ENCODE assay signal across 9 mouse cellular contexts in genomic region chr13:51946171-51946570, GRCm38 (mm10).
DNase-seq lines count a peak whose midpoint lies in the region; ATAC-seq and TF ChIP-seq lines count a peak whose summit lies in the region.
"Had no signal": no experiment of that assay in that cellular context is flagged by ENCODE, and none has a peak within 500 bp of the region (broad histone marks: within the 10 kb centered on the region; RNA-seq: fewer than 3 reads in every experiment).

No protein-coding gene starts in this region.

- no peak for ATAC-seq in hindbrain, embryonic 11.5 days (ENCODE audit: low FRiP score)
- ATAC-seq in lung, embryonic 14.5 days (ENCODE audit: insufficient read depth), result peak; percentile 81

- H3K9me3 ChIP-seq in hindbrain, embryonic 10.5 days, result no peaks in the 10 kb centered on the region
- H3K9me3 ChIP-seq in hindbrain, embryonic 11.5 days (ENCODE audit: control insufficient read depth, low read length), result no peaks in the 10 kb centered on the region
- H3K9me3 ChIP-seq in heart, embryonic 10.5 days, result no peaks in the 10 kb centered on the region
- no peaks in the 10 kb centered on the region for H3K9me3 ChIP-seq in lung, embryonic 14.5 days (ENCODE audit: low read depth, low read length)

- WGBS in hindbrain, embryonic 10.5 days, result 81% methylated on average over 3 of the region's 3 CpGs
- 89% methylated on average over 3 of the region's 3 CpGs for WGBS in hindbrain, embryonic 11.5 days
- 53% methylated on average over 3 of the region's 3 CpGs for WGBS in heart, embryonic 10.5 days
- 12% methylated on average over 3 of the region's 3 CpGs for whole genome bisulfite sequencing in lung, embryonic 14.5 days

- no peaks in the 10 kb centered on the region for H3K36me3 ChIP-seq in hindbrain, embryonic 10.5 days
- no peaks in the 10 kb centered on the region for H3K36me3 ChIP-seq in hindbrain, embryonic 11.5 days (ENCODE audit: control insufficient read depth, insufficient read depth, low read length)
- H3K36me3 ChIP-seq in heart, embryonic 10.5 days, result no peaks in the 10 kb centered on the region
- H3K36me3 ChIP-seq in lung, embryonic 14.5 days (ENCODE audit: insufficient read depth), result no peaks in the 10 kb centered on the region

- H3K27ac ChIP-seq in hindbrain, embryonic 10.5 days, result 0 out of 2 replicates have a peak overlapping the region, but pooled peaks have one; percentile 35
- no peak overlapping the region for H3K27ac ChIP-seq in hindbrain, embryonic 11.5 days (ENCODE audit: low read depth, low read length)
- peak overlapping the region; percentile 19; the same call in 1 of the 2 replicates for H3K27ac ChIP-seq in heart, embryonic 10.5 days
- H3K27ac ChIP-seq in lung, embryonic 14.5 days (ENCODE audit: low read depth), result no peak overlapping the region

- peaks cover 10% of the 10 kb centered on the region; the same call in 1 of the 2 replicates for H3K27me3 ChIP-seq in hindbrain, embryonic 10.5 days (ENCODE audit: insufficient read depth, poor library complexity, severe bottlenecking)
- no peaks in the 10 kb centered on the region for H3K27me3 ChIP-seq in hindbrain, embryonic 11.5 days (ENCODE audit: control insufficient read depth, insufficient read depth, low read length)
- peaks cover 10% of the 10 kb centered on the region; the same call in 1 of the 2 replicates for H3K27me3 ChIP-seq in heart, embryonic 10.5 days (ENCODE audit: insufficient read depth, poor library complexity, severe bottlenecking)
- H3K27me3 ChIP-seq in lung, embryonic 14.5 days (ENCODE audit: insufficient read depth, low read length), result no peaks in the 10 kb centered on the region

- TF ChIP-seq CTCF in lung, embryonic 14.5 days (IDR thresholded peaks at IDR 0.05; ENCODE audit: low read depth), result no peak; the same call in 1 of the 2 replicates

- no peak for DNase-seq in hindbrain, embryonic 10.5 days (ENCODE audit: low spot score)
- DNase-seq in hindbrain, embryonic 11.5 days (ENCODE audit: low spot score), result no peak
- peak; percentile 39 for DNase-seq in Muller cell, postnatal 12 days (ENCODE audit: inconsistent ontology term)
- DNase-seq in heart, embryonic 10.5 days (ENCODE audit: low spot score), result no peak
- DNase-seq in lung, embryonic 14.5 days, result peak; percentile 85
- DNase-seq in yolk sac, embryonic 10.5 days (ENCODE audit: low spot score), result peak; percentile 45
- DNase-seq in thymus, postnatal 10 days (ENCODE audit: low spot score in 2 of 2), result no peak
- DNase-seq in layer of hippocampus, adult 9-10 months (ENCODE audit: low spot score), result no peak

- no peak overlapping the region for H3K4me3 ChIP-seq in hindbrain, embryonic 10.5 days
- no peak overlapping the region for H3K4me3 ChIP-seq in hindbrain, embryonic 11.5 days (ENCODE audit: low read depth, low read length)
- H3K4me3 ChIP-seq in heart, embryonic 10.5 days, result no peak overlapping the region
- H3K4me3 ChIP-seq in lung, embryonic 14.5 days (ENCODE audit: low read depth, low read length), result no peak overlapping the region
- H3K4me3 ChIP-seq: erythroblast, embryonic 14.5 days had no signal

- no peak overlapping the region for H3K4me2 ChIP-seq in hindbrain, embryonic 11.5 days (replicated peaks; ENCODE audit: low read depth, low read length)
- no peak overlapping the region for H3K4me2 ChIP-seq in lung, embryonic 14.5 days

- no peak overlapping the region for H3K9ac ChIP-seq in hindbrain, embryonic 11.5 days (ENCODE audit: low read depth, low read length)
- no peak overlapping the region for H3K9ac ChIP-seq in lung, embryonic 14.5 days

- H3K4me1 ChIP-seq in hindbrain, embryonic 10.5 days (replicated peaks), result peaks cover 41% of the 10 kb centered on the region
- no peaks in the 10 kb centered on the region; the same call in 1 of the 2 replicates for H3K4me1 ChIP-seq in hindbrain, embryonic 11.5 days (replicated peaks; ENCODE audit: control insufficient read depth, insufficient read depth, low read length)
- H3K4me1 ChIP-seq in heart, embryonic 10.5 days, result peaks cover 33% of the 10 kb centered on the region
- H3K4me1 ChIP-seq in lung, embryonic 14.5 days (ENCODE audit: insufficient read depth), result peaks cover 4% of the 10 kb centered on the region; the same call in 1 of the 2 replicates

Comparison
In these comparisons a context has a peak if more than half of its experiments do, and no peak if none do; other contexts are left out.
1. H3K27ac ChIP-seq: peak in hindbrain, embryonic 10.5 days (single experiment) and heart, embryonic 10.5 days (single experiment); none in hindbrain, embryonic 11.5 days (single experiment) and lung, embryonic 14.5 days (single experiment).
2. DNase-seq: peak in Muller cell, postnatal 12 days (single experiment), lung, embryonic 14.5 days (single experiment) and yolk sac, embryonic 10.5 days (single experiment); none in hindbrain, embryonic 10.5 days (single experiment), hindbrain, embryonic 11.5 days (single experiment), heart, embryonic 10.5 days (single experiment), thymus, postnatal 10 days (0 of 2) and layer of hippocampus, adult 9-10 months (single experiment).